Mouse (Mus musculus) splenic B cell, adult 2 months (primary cell): ENCODE data around the gene Fscn1.

Experiments used
- DNase-seq: peaks from one replicate; pipeline ENCODE4 v3.0.0-alpha.2; 2011; ENCODE audit warnings: low read depth, low spot score
- H3K27me3 ChIP-seq: 2 replicates; pipeline ENCODE4 v1.6.1; 2012; ENCODE audit warnings: mild to moderate bottlenecking, low read length, moderate library complexity, mixed read lengths; ENCODE audit not compliant: control insufficient read depth, poor library complexity, insufficient read depth, severe bottlenecking
- H3K36me3 ChIP-seq: 2 replicates; pipeline ENCODE4 v1.6.1; 2012; ENCODE audit warnings: mild to moderate bottlenecking, low read length, moderate library complexity, mixed read lengths; ENCODE audit not compliant: control insufficient read depth, poor library complexity, insufficient read depth, severe bottlenecking

Gene Fscn1

GRCm38 (mm10) chr5:142959576-142960556, at the start of gene Fscn1:
Fscn1 (plus strand) TSS chr5:142960343.
- DNase-seq, result peak; percentile 55
- no peaks in the 10 kb centered on the region for H3K36me3 ChIP-seq

GRCm38 (mm10) chr5:142911629-142912028, 48.5 kb upstream of the Fscn1 start:
- Histone ChIP-seq H3K36me3 (no peaks in the 10 kb centered on the region), H3K27me3 (no peaks in the 10 kb centered on the region)
- DNase-seq, result no peak

More at GRCm38 (mm10) chr5:142959576-142960556, at the start of gene Fscn1:
- no peaks in the 10 kb centered on the region; the same call in 1 of the 2 replicates for H3K27me3 ChIP-seq

GRCm38 (mm10) chr5:142912320-142912719, 47.8 kb upstream of the Fscn1 start:
- no peak for DNase-seq
- no peaks in the 10 kb centered on the region for H3K36me3 ChIP-seq
- H3K27me3 ChIP-seq, result no peaks in the 10 kb centered on the region

GRCm38 (mm10) chr5:142912739-142913138, 47.4 kb upstream of the Fscn1 start:
- Histone ChIP-seq H3K27me3 (no peaks in the 10 kb centered on the region), H3K36me3 (no peaks in the 10 kb centered on the region)
- peak; percentile 43 for DNase-seq

- Histone ChIP-seq H3K36me3 (no peaks in the 10 kb centered on the region), H3K27me3 (no peaks in the 10 kb centered on the region)
- DNase-seq, result no peak
Measured at GRCm38 (mm10) chr5:142915231-142915630, 44.9 kb upstream of the Fscn1 start.

GRCm38 (mm10) chr5:142916593-142916992, 43.5 kb upstream of the Fscn1 start:
- H3K36me3 ChIP-seq, result no peaks in the 10 kb centered on the region
- H3K27me3 ChIP-seq, result no peaks in the 10 kb centered on the region
- no peak for DNase-seq

GRCm38 (mm10) chr5:142917402-142917801, 42.7 kb upstream of the Fscn1 start:
- Histone ChIP-seq H3K27me3 (no peaks in the 10 kb centered on the region), H3K36me3 (no peaks in the 10 kb centered on the region)
- no peak for DNase-seq

- DNase-seq, result peak; percentile 85
- Histone ChIP-seq H3K36me3 (no peaks in the 10 kb centered on the region), H3K27me3 (no peaks in the 10 kb centered on the region)
Measured at GRCm38 (mm10) chr5:142920311-142921073, 39.7 kb upstream of the Fscn1 start.

GRCm38 (mm10) chr5:142921074-142921459, 39.1 kb upstream of the Fscn1 start:
- no peaks in the 10 kb centered on the region for H3K27me3 ChIP-seq
- DNase-seq, result no peak
- H3K36me3 ChIP-seq, result no peaks in the 10 kb centered on the region

GRCm38 (mm10) chr5:142922251-142922650, 37.9 kb upstream of the Fscn1 start:
- H3K27me3 ChIP-seq, result no peaks in the 10 kb centered on the region
- H3K36me3 ChIP-seq, result no peaks in the 10 kb centered on the region
- DNase-seq, result no peak

GRCm38 (mm10) chr5:142923781-142924180, 36.4 kb upstream of the Fscn1 start:
- Histone ChIP-seq H3K27me3 (no peaks in the 10 kb centered on the region), H3K36me3 (no peaks in the 10 kb centered on the region)
- DNase-seq, result no peak

GRCm38 (mm10) chr5:142924336-142924959, 35.7 kb upstream of the Fscn1 start:
- Histone ChIP-seq H3K36me3 (no peaks in the 10 kb centered on the region), H3K27me3 (no peaks in the 10 kb centered on the region)
- no peak for DNase-seq

GRCm38 (mm10) chr5:142926204-142926939, 33.8 kb upstream of the Fscn1 start:
- DNase-seq, result no peak
- Histone ChIP-seq H3K36me3 (no peaks in the 10 kb centered on the region), H3K27me3 (no peaks in the 10 kb centered on the region)

- no peak for DNase-seq
- H3K27me3 ChIP-seq, result no peaks in the 10 kb centered on the region
- no peaks in the 10 kb centered on the region for H3K36me3 ChIP-seq
Measured at GRCm38 (mm10) chr5:142926940-142927228, 33.3 kb upstream of the Fscn1 start.
